Mouse (Mus musculus): ENCODE measurements around the gene Gm20388.

Gene Gm20388

DNA sequence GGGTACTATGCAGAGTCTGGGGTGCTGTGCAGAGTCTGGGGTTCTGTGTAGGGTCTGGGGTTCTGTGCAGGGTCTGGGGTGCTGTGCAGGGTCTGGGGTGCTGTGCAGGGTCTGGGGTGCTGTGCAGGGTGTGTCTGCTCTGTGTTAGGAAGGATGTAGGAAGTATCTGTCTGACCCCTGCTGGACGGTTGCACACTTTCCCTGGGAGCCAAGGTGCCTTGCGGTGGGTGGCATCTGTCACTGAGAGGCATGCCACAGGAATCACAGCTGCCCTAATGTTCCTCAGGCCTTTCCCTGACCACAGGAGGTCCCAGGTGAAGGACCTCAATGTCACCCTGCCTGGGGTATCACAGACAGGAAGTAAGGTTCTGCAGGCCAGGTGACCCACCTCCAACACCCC lies 595.9 kb downstream of the Gm20388 start:
- DNase-seq (ENCODE audit: low spot score in 2 of 2), result no peak

DNA sequence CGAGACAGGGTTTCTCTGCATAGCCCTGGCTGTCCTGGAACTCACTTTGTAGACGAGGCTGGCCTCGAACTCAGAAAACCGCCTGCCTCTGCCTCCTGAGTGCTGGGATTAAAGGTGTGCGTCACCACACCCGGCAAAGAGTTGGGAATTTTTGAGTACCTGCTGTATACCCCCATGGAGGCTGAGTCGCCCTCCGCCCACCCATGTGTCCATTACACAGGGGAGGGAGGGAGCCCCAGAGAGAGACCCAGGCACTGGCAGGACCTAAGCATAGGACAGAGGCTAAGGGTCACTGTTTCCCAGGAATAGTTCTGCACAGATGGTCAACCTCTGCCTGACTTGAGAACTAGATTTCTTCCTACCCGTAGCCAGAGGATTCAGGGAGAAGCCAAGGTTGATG lies 596.6 kb downstream of the Gm20388 start:
- DNase-seq (ENCODE audit: low spot score in 2 of 2), result no peak

- DNase-seq (ENCODE audit: low spot score in 2 of 2), result no peak
Observed at GRCm38 (mm10) chr8:120509136-120510034, 598.7 kb downstream of the Gm20388 start.

GRCm38 (mm10) chr8:120510035-120510416 lies 599.4 kb downstream of the Gm20388 start:
- no peak for DNase-seq (ENCODE audit: low spot score in 2 of 2)

- DNase-seq (ENCODE audit: low spot score in 2 of 2), result no peak
Observed at GRCm38 (mm10) chr8:120510863-120511457, 600.3 kb downstream of the Gm20388 start.

GRCm38 (mm10) chr8:120511737-120512136 lies 601.1 kb downstream of the Gm20388 start:
- DNase-seq (ENCODE audit: low spot score in 2 of 2), result no peak

GRCm38 (mm10) chr8:120512326-120512725 lies 601.7 kb downstream of the Gm20388 start:
- no peak for DNase-seq (ENCODE audit: low spot score in 2 of 2)

GRCm38 (mm10) chr8:120513145-120513544 lies 602.5 kb downstream of the Gm20388 start:
- DNase-seq (ENCODE audit: low spot score in 2 of 2), result no peak

DNA sequence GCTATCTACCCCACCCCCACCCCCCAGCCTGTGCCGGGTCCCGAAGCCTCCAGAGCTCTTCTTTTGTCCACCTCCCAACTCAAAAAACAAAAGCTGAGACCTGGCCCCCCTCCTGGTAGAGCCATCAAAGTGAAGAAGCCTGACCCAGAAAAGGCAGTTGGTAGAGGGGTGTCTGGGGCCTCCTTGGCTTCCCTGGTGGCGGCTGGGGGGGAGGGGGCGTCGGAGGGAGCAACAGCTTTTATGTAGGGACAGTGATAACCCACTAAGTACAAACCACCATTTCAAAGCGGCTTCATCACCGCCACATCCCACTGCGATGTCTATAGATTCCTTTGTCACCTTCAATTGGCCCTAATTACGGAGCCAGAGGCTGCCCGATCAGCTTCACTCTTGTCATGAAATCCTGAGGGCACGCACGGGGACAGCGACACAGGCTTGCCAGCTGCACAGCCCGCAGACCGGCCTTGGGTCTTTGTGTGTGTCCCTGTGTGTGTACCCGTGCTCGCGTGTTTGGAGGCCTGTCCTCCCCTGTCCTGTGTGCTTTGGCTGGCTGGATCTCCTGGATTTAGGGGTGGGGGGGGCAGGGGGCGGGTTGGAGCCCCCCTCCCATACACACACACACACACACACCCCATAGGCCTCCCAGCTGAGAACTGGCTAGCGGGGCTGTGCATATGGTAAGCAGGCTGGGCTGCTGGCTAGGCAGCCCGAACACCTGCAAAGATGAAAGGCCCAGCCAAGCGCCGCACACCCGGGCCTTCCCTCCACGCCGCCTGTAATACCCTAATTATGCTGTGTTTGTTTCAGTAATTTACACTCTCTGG lies 603.2 kb downstream of the Gm20388 start:
- DNase-seq (ENCODE audit: low spot score in 2 of 2), result no peak

- no peak for DNase-seq (ENCODE audit: low spot score in 2 of 2)
Observed at GRCm38 (mm10) chr8:120515214-120515613, 604.6 kb downstream of the Gm20388 start.

- DNase-seq (ENCODE audit: low spot score in 2 of 2), result no peak
Observed at GRCm38 (mm10) chr8:120515650-120516049, 605.0 kb downstream of the Gm20388 start.

DNA sequence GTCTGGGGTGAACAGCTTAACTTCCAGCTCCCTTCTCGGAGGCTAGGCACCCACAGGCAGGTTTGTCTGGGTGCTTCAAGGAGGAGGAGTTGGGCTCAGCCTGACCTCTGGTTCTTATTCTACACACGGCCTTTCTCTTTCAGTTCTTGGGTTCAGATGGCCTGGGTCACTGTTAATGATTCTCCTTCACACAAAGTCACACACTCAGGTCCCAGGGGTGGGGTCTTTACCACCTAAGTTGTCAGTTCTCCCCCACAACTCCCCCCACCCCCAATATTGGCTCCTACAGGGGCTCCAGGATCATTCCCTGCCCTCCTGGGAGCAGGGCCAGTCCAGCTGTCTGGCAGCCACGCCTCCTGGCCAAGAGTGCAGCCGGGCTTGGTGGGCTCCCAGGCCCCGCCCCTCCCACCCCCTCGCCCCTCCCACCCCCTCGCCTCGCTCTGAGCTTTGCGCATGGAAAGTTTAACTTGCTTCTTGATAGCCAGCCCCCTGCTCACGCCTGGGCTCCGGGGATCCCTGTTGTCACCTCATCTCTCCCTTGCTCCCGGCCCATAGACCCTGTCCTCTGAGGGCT lies 605.6 kb downstream of the Gm20388 start:
- no peak for DNase-seq (ENCODE audit: low spot score in 2 of 2)

GRCm38 (mm10) chr8:120517666-120518410 lies 607.2 kb downstream of the Gm20388 start:
- DNase-seq (ENCODE audit: low spot score in 2 of 2), result no peak

GRCm38 (mm10) chr8:120518736-120519534 lies 608.3 kb downstream of the Gm20388 start:
- no peak for DNase-seq (ENCODE audit: low spot score in 2 of 2)

DNA sequence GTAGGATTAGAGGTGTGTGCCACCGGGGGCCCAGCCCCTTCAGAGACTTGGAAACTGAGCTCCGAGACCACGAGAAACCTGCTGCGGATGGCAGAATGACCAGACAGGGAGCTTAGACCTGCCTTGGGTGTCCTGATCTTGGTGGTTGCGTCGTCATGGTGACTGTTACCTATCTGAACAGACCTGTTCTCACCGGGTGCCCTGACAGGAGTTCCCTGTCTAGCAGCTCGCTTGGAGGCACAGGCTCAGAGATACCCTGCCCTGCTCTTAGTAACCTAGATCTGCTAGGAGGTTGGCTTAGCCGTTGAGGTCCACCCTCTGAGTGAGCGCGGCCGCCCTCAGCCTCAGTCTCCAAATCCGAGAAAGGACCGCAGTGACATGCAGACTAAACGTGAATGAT lies 609.6 kb downstream of the Gm20388 start:
- no peak for DNase-seq (ENCODE audit: low spot score in 2 of 2)

DNA sequence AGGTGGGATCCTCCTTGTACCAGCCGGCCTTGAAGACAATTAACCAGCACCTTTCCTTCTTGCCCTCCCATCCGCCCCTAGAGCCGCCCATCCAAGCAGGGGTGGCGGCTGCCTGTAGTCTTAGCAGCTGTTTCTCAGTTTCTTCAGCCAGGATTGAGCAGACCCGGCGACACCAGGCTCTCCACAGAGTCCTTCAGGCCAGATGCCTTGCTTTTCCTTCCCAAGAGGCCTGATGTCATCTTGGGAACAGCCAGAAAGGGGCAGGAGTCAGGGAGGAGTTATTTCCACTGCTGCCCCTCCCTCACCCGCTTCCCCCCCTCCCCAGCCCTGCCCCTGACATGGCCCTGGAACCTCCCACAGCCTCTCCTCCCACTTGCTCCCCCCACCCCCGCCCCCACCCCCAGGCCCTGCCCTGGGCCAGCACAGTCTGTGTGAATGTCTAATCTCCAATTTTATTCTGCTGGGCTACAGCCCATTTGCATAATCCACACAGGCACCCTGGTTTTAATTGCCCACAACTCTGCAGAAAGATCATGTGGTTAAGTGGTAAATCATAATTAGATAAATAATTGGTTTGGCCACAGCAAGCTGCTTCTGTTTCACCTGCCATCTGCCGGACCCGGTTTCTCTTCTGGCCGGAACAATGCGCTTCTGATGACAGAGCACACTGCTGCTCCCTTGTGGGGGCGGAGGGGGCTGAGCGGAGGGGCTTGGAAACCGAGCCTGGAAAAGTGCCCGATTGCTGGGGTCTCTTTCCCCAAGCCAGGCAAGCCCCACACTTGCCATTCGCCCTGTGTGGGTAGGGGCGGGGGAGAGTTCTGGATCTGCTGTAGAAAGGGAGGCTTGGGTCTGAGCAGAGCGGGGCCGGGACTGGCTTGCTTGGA lies 610.3 kb downstream of the Gm20388 start:
- DNase-seq (ENCODE audit: low spot score in 2 of 2), result no peak

DNA sequence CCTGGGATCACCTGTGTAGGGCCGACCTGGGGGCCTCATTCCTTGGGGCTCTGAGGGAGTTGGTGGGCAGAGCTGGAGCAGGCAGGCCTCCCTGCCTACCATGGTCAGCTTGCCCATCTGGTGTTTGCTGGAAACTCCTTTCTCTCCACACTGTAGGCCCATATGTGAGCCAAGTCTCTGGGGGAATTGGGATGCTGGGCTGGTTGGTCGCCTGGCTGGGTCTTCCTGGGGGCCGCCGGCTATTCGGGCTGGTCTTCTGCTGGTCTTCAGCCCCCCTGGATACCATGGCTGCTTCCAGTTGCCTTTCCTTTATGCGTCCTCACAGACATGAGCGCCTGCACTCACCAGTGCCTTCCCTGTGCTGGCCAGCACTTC lies 610.9 kb downstream of the Gm20388 start:
- DNase-seq (ENCODE audit: low spot score in 2 of 2), result no peak

- DNase-seq (ENCODE audit: low spot score in 2 of 2), result no peak
Observed at GRCm38 (mm10) chr8:120523641-120524040, 613.0 kb downstream of the Gm20388 start.

GRCm38 (mm10) chr8:120525135-120525534 lies 614.5 kb downstream of the Gm20388 start:
- DNase-seq (ENCODE audit: low spot score in 2 of 2), result no peak

DNA sequence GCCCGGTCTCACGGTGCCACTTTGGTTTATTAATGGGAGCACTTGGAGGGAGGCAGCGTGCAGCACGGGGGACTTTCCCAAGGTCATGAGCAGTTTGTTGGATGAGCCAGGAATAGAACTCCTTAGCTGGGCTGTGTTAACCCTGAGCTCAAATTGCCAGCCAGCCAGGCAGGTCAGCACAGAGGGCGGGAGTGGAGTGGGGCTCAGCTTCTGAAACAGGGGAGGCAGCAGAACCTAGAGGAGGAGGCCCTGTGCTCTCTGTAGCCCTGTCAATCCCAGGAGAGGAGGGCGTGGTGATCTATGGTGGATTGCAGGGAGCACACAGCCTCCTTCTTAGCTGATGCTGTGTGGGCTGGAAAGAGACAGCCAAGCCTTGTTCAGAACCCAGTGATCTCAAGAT lies 615.2 kb downstream of the Gm20388 start:
- DNase-seq (ENCODE audit: low spot score in 2 of 2), result no peak
